Mouse (Mus musculus) liver, adult 10 weeks (tissue): ENCODE results near the gene Olfr672. TPM values are rescaled to one million over a fixed set of nuclear protein-coding genes. Genes with fewer than 3 reads are reported as not detected.

Experiments used
- polyA plus RNA-seq: library from polyadenylated mRNA; stranded (reverse); fragments of 350-450 nt; fragmentation: Illumina TruSeq; extraction: RNeasy Lipid Tissue Mini Kit (QIAGEN cat#74804); gene quantifications from one replicate; pipeline ENCODE4 v1.2.3, GENCODE M21; 2014; ENCODE audit warnings: low read depth, low replicate concordance

The Olfr672 gene
- polyA plus RNA-seq: not detected

GRCm38 (mm10) chr7:105001929-105002328, at the start of gene Olfr672:
TSS of gene Olfr672 (minus strand) at chr7:105002029.

GRCm38 (mm10) chr7:105032398-105032797, 30.6 kb upstream of the Olfr672 start, which contains the start of gene Olfr676:
TSS of gene Olfr676 (plus strand) at chr7:105032698.

GRCm38 (mm10) chr7:105028360-105028759, 26.5 kb upstream of the Olfr672 start, which contains the start of gene Olfr675:
TSS of gene Olfr675 (minus strand) at chr7:105028460.

GRCm38 (mm10) chr7:104979026-104979425, 22.8 kb downstream of the Olfr672 start, which contains the start of gene Olfr671:
TSS of gene Olfr671 (minus strand) at chr7:104979126.

GRCm38 (mm10) chr7:104962520-104962919, 39.3 kb downstream of the Olfr672 start, which contains the start of gene Olfr670:
TSS of gene Olfr670 (minus strand) at chr7:104962620.

Other genes with a start within 250 kb of the Olfr672 start
- gene Usp17le, start 224.6 kb downstream of the Olfr672 start, polyA plus RNA-seq: not detected
- gene Usp17lb, start 159.4 kb downstream of the Olfr672 start, polyA plus RNA-seq: not detected
- not detected for gene Usp17la, start 145.0 kb downstream of the Olfr672 start, polyA plus RNA-seq
- gene Olfr665, start 124.0 kb downstream of the Olfr672 start, polyA plus RNA-seq: not detected
- gene Olfr666, start 106.1 kb downstream of the Olfr672 start, polyA plus RNA-seq: not detected
- not detected for gene Olfr667, start 80.5 kb downstream of the Olfr672 start, polyA plus RNA-seq
- not detected for gene Olfr668, start 74.0 kb downstream of the Olfr672 start, polyA plus RNA-seq
- gene Olfr669, start 67.8 kb downstream of the Olfr672 start, polyA plus RNA-seq: not detected
- not detected for gene Olfr670, start 39.4 kb downstream of the Olfr672 start, polyA plus RNA-seq
- not detected for gene Olfr671, start 22.9 kb downstream of the Olfr672 start, polyA plus RNA-seq
- gene Olfr675, start 26.4 kb upstream of the Olfr672 start, polyA plus RNA-seq: not detected
- not detected for gene Olfr676, start 30.7 kb upstream of the Olfr672 start, polyA plus RNA-seq
- gene Olfr677, start 49.3 kb upstream of the Olfr672 start, polyA plus RNA-seq: not detected
- not detected for gene Olfr678, start 62.4 kb upstream of the Olfr672 start, polyA plus RNA-seq
- not detected for gene Olfr679, start 79.2 kb upstream of the Olfr672 start, polyA plus RNA-seq
- gene Olfr680-ps1, start 90.8 kb upstream of the Olfr672 start, polyA plus RNA-seq: not detected
- gene Olfr681, start 114.8 kb upstream of the Olfr672 start, polyA plus RNA-seq: not detected
- gene Olfr683, start 145.0 kb upstream of the Olfr672 start, polyA plus RNA-seq: not detected
- gene Olfr684, start 161.6 kb upstream of the Olfr672 start, polyA plus RNA-seq: not detected
- gene Olfr685, start 184.0 kb upstream of the Olfr672 start, polyA plus RNA-seq: not detected
- not detected for gene Olfr686, start 205.5 kb upstream of the Olfr672 start, polyA plus RNA-seq